Mouse (Mus musculus) cerebellum, postnatal 10 days (tissue): ENCODE data around the gene Cdk2ap2.
A peak's percentile ranks its signal among the peaks of the same experiment; 100 is the strongest.
"Not testable (repeated sequence)": the region's sequence is repeated elsewhere in the genome, so short reads cannot be mapped to it uniquely, and the experiment has no call there.

Source experiments
- DNase-seq, 2 experiments: peaks; one replicate each; pipeline ENCODE4 v3.0.0; 2021; ENCODE audit warnings: mixed read lengths in 2 of 2

The Cdk2ap2 gene

GRCm38 (mm10) chr19:4096642-4097440 is at the start of gene Cdk2ap2:
Cdk2ap2 (plus strand) TSS chr19:4097182.
- DNase-seq = peak; percentile 100

GRCm38 (mm10) chr19:4047859-4048258 is 49.1 kb upstream of the Cdk2ap2 start:
- peak; percentile 91 to 95 for DNase-seq

- DNase-seq = not testable (repeated sequence)
Measured at GRCm38 (mm10) chr19:4049069-4049468, 47.9 kb upstream of the Cdk2ap2 start.

GRCm38 (mm10) chr19:4051016-4051415 is 46.0 kb upstream of the Cdk2ap2 start:
- no peak for DNase-seq

GRCm38 (mm10) chr19:4051741-4052515 is 45.1 kb upstream of the Cdk2ap2 start:
- peak; percentile 86 to 92 for DNase-seq

GRCm38 (mm10) chr19:4052516-4053030 is 44.4 kb upstream of the Cdk2ap2 start:
- no peak for DNase-seq

- no peak for DNase-seq
Measured at GRCm38 (mm10) chr19:4054613-4055012, 42.4 kb upstream of the Cdk2ap2 start.

- peak; percentile 68 to 75 for DNase-seq
Measured at GRCm38 (mm10) chr19:4055216-4055946, 41.6 kb upstream of the Cdk2ap2 start.

- no peak for DNase-seq
Measured at GRCm38 (mm10) chr19:4055947-4056693, 40.9 kb upstream of the Cdk2ap2 start.

GRCm38 (mm10) chr19:4056727-4057126 is 40.3 kb upstream of the Cdk2ap2 start:
- no peak for DNase-seq

- no peak for DNase-seq
Measured at GRCm38 (mm10) chr19:4057389-4057788, 39.6 kb upstream of the Cdk2ap2 start.

- no peak for DNase-seq
Measured at GRCm38 (mm10) chr19:4057962-4058361, 39.0 kb upstream of the Cdk2ap2 start.

GRCm38 (mm10) chr19:4058581-4058980 is 38.4 kb upstream of the Cdk2ap2 start:
- DNase-seq = no peak

- DNase-seq = no peak
Measured at GRCm38 (mm10) chr19:4059069-4059740, 37.8 kb upstream of the Cdk2ap2 start, which contains the start of gene Gstp3. Gstp3 (minus strand) TSS chr19:4059569.

GRCm38 (mm10) chr19:4060044-4060898 is 36.7 kb upstream of the Cdk2ap2 start:
- not testable (repeated sequence) for DNase-seq

GRCm38 (mm10) chr19:4060899-4061465 is 36.0 kb upstream of the Cdk2ap2 start:
- no peak for DNase-seq

GRCm38 (mm10) chr19:4063357-4063756 is 33.6 kb upstream of the Cdk2ap2 start:
- not testable (repeated sequence) for DNase-seq

- not testable (repeated sequence) for DNase-seq
Measured at GRCm38 (mm10) chr19:4064501-4064900, 32.5 kb upstream of the Cdk2ap2 start.

- DNase-seq = no peak
Measured at GRCm38 (mm10) chr19:4066280-4066679, 30.7 kb upstream of the Cdk2ap2 start.

- no peak for DNase-seq
Measured at GRCm38 (mm10) chr19:4066877-4067276, 30.1 kb upstream of the Cdk2ap2 start.
